Mouse (Mus musculus): ENCODE measurements around the gene Grid2.

The Grid2 gene

GRCm38 (mm10) chr6:64398413-64399098 lies 1142.9 kb downstream of the Grid2 start:
- DNase-seq = no peak

GRCm38 (mm10) chr6:64427658-64428057 lies 1172.0 kb downstream of the Grid2 start:
- no peak for DNase-seq

GRCm38 (mm10) chr6:64428898-64429297 lies 1173.2 kb downstream of the Grid2 start:
- no peak for DNase-seq

GRCm38 (mm10) chr6:64448127-64448526 lies 1192.5 kb downstream of the Grid2 start:
- no peak for DNase-seq

- no peak for DNase-seq
Measured at GRCm38 (mm10) chr6:64448864-64449355, 1193.2 kb downstream of the Grid2 start.

GRCm38 (mm10) chr6:64450770-64451169 lies 1195.1 kb downstream of the Grid2 start:
- no peak for DNase-seq

GRCm38 (mm10) chr6:64479884-64480283 lies 1224.2 kb downstream of the Grid2 start:
- no peak for DNase-seq

- DNase-seq = no peak
Measured at GRCm38 (mm10) chr6:64480592-64480991, 1224.9 kb downstream of the Grid2 start.

GRCm38 (mm10) chr6:64490313-64491067 lies 1234.8 kb downstream of the Grid2 start:
- no peak for DNase-seq

GRCm38 (mm10) chr6:64504394-64504793 lies 1248.7 kb downstream of the Grid2 start:
- DNase-seq = no peak

GRCm38 (mm10) chr6:64542168-64542567 lies 1286.5 kb downstream of the Grid2 start:
- DNase-seq = no peak

- no peak for DNase-seq
Measured at GRCm38 (mm10) chr6:64553645-64554044, 1298.0 kb downstream of the Grid2 start.

- DNase-seq = no peak
Measured at GRCm38 (mm10) chr6:64555220-64555619, 1299.5 kb downstream of the Grid2 start.

- no peak for DNase-seq
Measured at GRCm38 (mm10) chr6:64568599-64568998, 1312.9 kb downstream of the Grid2 start.

- no peak for DNase-seq
Measured at GRCm38 (mm10) chr6:64581338-64581737, 1325.7 kb downstream of the Grid2 start.

- DNase-seq = no peak
Measured at GRCm38 (mm10) chr6:64588487-64589205, 1333.0 kb downstream of the Grid2 start.

- no peak for DNase-seq
Measured at GRCm38 (mm10) chr6:64596261-64596660, 1340.6 kb downstream of the Grid2 start.

GRCm38 (mm10) chr6:64596835-64597234 lies 1341.2 kb downstream of the Grid2 start:
- DNase-seq = no peak

- DNase-seq = no peak
Measured at GRCm38 (mm10) chr6:64598144-64598561, 1342.5 kb downstream of the Grid2 start.

- no peak for DNase-seq
Measured at GRCm38 (mm10) chr6:64605753-64606152, 1350.1 kb downstream of the Grid2 start.

- no peak for DNase-seq
Measured at GRCm38 (mm10) chr6:64607041-64607440, 1351.4 kb downstream of the Grid2 start.

- DNase-seq = no peak
Measured at GRCm38 (mm10) chr6:64607942-64608341, 1352.3 kb downstream of the Grid2 start.

GRCm38 (mm10) chr6:64616843-64617242 lies 1361.2 kb downstream of the Grid2 start:
- DNase-seq = no peak

Measured in thymus, postnatal 14 days (tissue).